Mouse (Mus musculus): Measurements from ENCODE around the gene Flnb. TPM values are rescaled to one million over a fixed set of nuclear protein-coding genes. Genes with fewer than 3 reads are reported as not detected.

Flnb gene
- polyA plus RNA-seq, 1 experiment from 2014 or later: 19.8 TPM

- Histone ChIP-seq H3K36me3 (no peaks in the 10 kb centered on the region), H3K4me3 (no peak overlapping the region), H3K27me3 (ENCODE audit: insufficient read depth, poor library complexity, severe bottlenecking) (peaks cover 48% of the 10 kb centered on the region), H3K4me1 (replicated peaks) (peaks cover 27% of the 10 kb centered on the region), H3K27ac (no peak overlapping the region), H3K9me3 (no peaks in the 10 kb centered on the region)
- 80% methylated on average over 3 of the region's 3 CpGs for WGBS
- no peak for DNase-seq (ENCODE audit: low spot score)
Measured at GRCm38 (mm10) chr14:7999030-7999429, 181.3 kb downstream of the Flnb start.

DNA sequence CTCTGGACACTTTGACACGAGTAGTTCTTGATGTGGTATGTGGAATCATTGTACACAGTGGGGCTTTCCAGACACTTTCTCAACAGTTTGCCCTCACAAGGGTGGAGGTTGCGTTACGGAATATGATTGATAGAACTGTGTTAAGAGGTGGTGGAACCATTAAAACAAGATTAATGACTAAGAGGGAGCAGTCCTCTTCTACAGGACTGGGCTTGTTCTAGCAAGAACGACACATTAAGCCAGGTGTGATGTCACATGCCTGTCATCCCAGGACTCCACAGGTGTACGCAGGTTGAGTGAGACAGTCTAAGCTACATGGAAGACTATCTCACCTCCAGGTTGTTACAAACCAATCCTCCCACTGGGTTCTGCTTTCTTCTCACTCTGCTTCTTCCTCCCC, 181.7 kb downstream of the Flnb start:
- WGBS: 86% methylated on average over 5 of the region's 5 CpGs
- H3K9me3 ChIP-seq: no peaks in the 10 kb centered on the region

DNA sequence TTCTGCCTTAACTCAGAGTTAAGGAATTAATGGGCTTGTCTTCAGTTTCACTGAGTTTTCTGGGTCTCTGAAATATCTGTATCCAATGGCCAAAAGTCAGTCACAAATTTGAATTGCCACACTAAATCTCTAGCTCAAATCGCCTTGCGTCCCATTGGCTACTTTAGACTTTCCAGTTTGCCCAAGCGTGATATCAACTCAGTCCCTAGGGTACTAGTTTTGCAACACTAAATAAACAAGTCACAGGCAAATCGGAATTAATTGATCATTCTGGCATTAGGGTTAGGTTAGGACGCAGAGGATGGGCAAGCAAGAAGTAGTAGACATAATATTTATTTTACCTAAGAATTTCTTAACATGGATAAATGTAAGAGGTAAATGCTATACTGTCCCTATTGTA, 182.5 kb downstream of the Flnb start:
- peaks cover 53% of the 10 kb centered on the region for H3K27me3 ChIP-seq (ENCODE audit: insufficient read depth, poor library complexity, severe bottlenecking)
- WGBS: 78% methylated on average over 5 of the region's 5 CpGs
- no peak overlapping the region for H3K4me3 ChIP-seq
- no peak for DNase-seq (ENCODE audit: low spot score)
- H3K36me3 ChIP-seq: no peaks in the 10 kb centered on the region
- H3K27ac ChIP-seq: no peak overlapping the region
- no peaks in the 10 kb centered on the region for H3K9me3 ChIP-seq
- peaks cover 31% of the 10 kb centered on the region for H3K4me1 ChIP-seq (replicated peaks)

More for the DNA sequence above, 181.7 kb downstream of the Flnb start:
- H3K36me3 ChIP-seq: no peaks in the 10 kb centered on the region
- no peak overlapping the region for H3K27ac ChIP-seq
- H3K27me3 ChIP-seq (ENCODE audit: insufficient read depth, poor library complexity, severe bottlenecking): peaks cover 52% of the 10 kb centered on the region
- H3K4me1 ChIP-seq (replicated peaks): peaks cover 31% of the 10 kb centered on the region
- no peak for DNase-seq (ENCODE audit: low spot score)
- H3K4me3 ChIP-seq: no peak overlapping the region

Other genes with a start within 250 kb of the Flnb start
- gene Gm3558, start 249.4 kb upstream of the Flnb start, polyA plus RNA-seq (2016; fragmentation: Nextera tagmentation; extraction: Ambion mirVana): 0.95 and 0.98 TPM in 2 replicates
- not detected in 2 replicates for gene Gm10338, start 222.4 kb upstream of the Flnb start, polyA plus RNA-seq (2016; fragmentation: Nextera tagmentation; extraction: Ambion mirVana)
- gene Gm10128, start 174.0 kb upstream of the Flnb start, polyA plus RNA-seq (2016; fragmentation: Nextera tagmentation; extraction: Ambion mirVana): not detected in 2 replicates
- not detected in 2 replicates for gene Gm26661, start 26.4 kb upstream of the Flnb start, polyA plus RNA-seq (2016; fragmentation: Nextera tagmentation; extraction: Ambion mirVana)
- gene Gm45521, start 139.3 kb downstream of the Flnb start, polyA plus RNA-seq (2016; fragmentation: Nextera tagmentation; extraction: Ambion mirVana): 0.56 and 0.85 TPM in 2 replicates
- gene Dnase1l3, start 176.6 kb downstream of the Flnb start, polyA plus RNA-seq (2016; fragmentation: Nextera tagmentation; extraction: Ambion mirVana): 0.07 TPM in 1 of 2 replicates, not detected in the other
- 14.8 and 15.1 TPM in 2 replicates for gene Abhd6, start 184.9 kb downstream of the Flnb start, polyA plus RNA-seq (2016; fragmentation: Nextera tagmentation; extraction: Ambion mirVana)

Data from hindbrain, embryonic 10.5 days (tissue).